Mouse (Mus musculus) myocyte (in vitro differentiated cells): ENCODE measurements at regions not wholly inside any gene's neighbourhood (a gene's known extent, or its start where the extent isn't known, plus 50 kb on each side); places are given as distances from the start of the nearest gene placed in this dataset.

Experiments
- CEBPB ChIP-seq: IDR thresholded peaks from 2 replicates; pipeline ENCODE4 v1.6.1; 2011; ENCODE audit warnings: mild to moderate bottlenecking, moderate library complexity; ENCODE audit not compliant: poor library complexity, insufficient read depth, severe bottlenecking
- POLR2A ChIP-seq: IDR thresholded peaks from one replicate; pipeline ENCODE4 v1.6.1; 2011; ENCODE audit warnings: low read depth, mild to moderate bottlenecking, control low read depth, moderate library complexity; ENCODE audit not compliant: insufficient read length

- no peak for TF ChIP-seq POLR2A
- TF ChIP-seq CEBPB: no peak
These were observed 335.9 kb downstream of the Rnf144a start for GRCm38 (mm10) chr12:26079061-26079625.
